Comparison of ENCODE assay signal across 7 mouse cellular contexts in the genomic region with DNA sequence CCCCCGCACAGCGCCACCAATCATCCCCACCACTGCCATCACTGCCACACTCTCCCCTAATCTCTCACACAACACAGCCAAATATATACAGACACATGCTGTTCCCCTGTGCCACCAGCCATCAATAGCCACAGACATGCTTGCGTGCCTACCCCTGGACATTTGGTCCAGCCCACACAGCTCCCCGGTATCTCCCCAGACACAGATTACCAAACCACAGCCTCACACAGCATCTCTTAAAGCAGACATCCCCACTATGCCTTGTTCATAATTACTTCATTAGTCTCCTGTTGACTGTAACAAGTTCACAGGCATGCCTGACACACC. TPM values are rescaled to one million over a fixed set of nuclear protein-coding genes. Genes with fewer than 3 reads are reported as not detected.
DNase-seq lines count a peak whose midpoint lies in the region; ATAC-seq and TF ChIP-seq lines count a peak whose summit lies in the region.

No protein-coding gene starts in this region.

- intact Hi-C loops in left cerebral cortex, postnatal 10 days (cut with DNase I), result loop anchor here (5.0 kb wide), 1 partner anchor 106 kb away; no protein-coding TSS in a partner anchor

- no peak for ATAC-seq in lung, embryonic 14.5 days (ENCODE audit: insufficient read depth)
- ATAC-seq in embryonic facial prominence, embryonic 15.5 days (ENCODE audit: insufficient number of reproducible peaks, low FRiP score, low TSS enrichment, low read depth), result no peak
- ATAC-seq in hindbrain, embryonic 15.5 days (ENCODE audit: low FRiP score, low read depth), result no peak
- no peak for ATAC-seq in midbrain, postnatal 0 days (ENCODE audit: low FRiP score)
- no peak for ATAC-seq in inflammation-experienced regulatory T-cells, adult 6 months

- H3K4me2 ChIP-seq in lung, embryonic 14.5 days, result peak overlapping the region; percentile 31
- peak overlapping the region; percentile 37; the same call in 1 of the 2 replicates for H3K4me2 ChIP-seq in embryonic facial prominence, embryonic 15.5 days (replicated peaks)
- H3K4me2 ChIP-seq in hindbrain, embryonic 15.5 days, result no peak overlapping the region
- H3K4me2 ChIP-seq in midbrain, postnatal 0 days (ENCODE audit: low read depth, low read length, poor library complexity, severe bottlenecking), result no peak overlapping the region

- no peaks in the 10 kb centered on the region for H3K27me3 ChIP-seq in lung, embryonic 14.5 days (ENCODE audit: insufficient read depth, low read length)
- no peaks in the 10 kb centered on the region for H3K27me3 ChIP-seq in embryonic facial prominence, embryonic 15.5 days
- H3K27me3 ChIP-seq in hindbrain, embryonic 15.5 days, result no peaks in the 10 kb centered on the region
- H3K27me3 ChIP-seq in midbrain, postnatal 0 days (ENCODE audit: insufficient read depth, low read length), result no peaks in the 10 kb centered on the region

- H3K9me3 ChIP-seq in lung, embryonic 14.5 days (ENCODE audit: low read depth, low read length), result no peaks in the 10 kb centered on the region
- no peaks in the 10 kb centered on the region for H3K9me3 ChIP-seq in embryonic facial prominence, embryonic 15.5 days (replicated peaks)
- no peaks in the 10 kb centered on the region for H3K9me3 ChIP-seq in hindbrain, embryonic 15.5 days
- H3K9me3 ChIP-seq in midbrain, postnatal 0 days (ENCODE audit: low read length), result no peaks in the 10 kb centered on the region

- no peak overlapping the region for H3K4me3 ChIP-seq in lung, embryonic 14.5 days (ENCODE audit: low read depth, low read length)
- H3K4me3 ChIP-seq in embryonic facial prominence, embryonic 15.5 days (replicated peaks), result no peak overlapping the region
- no peak overlapping the region for H3K4me3 ChIP-seq in hindbrain, embryonic 15.5 days
- no peak overlapping the region for H3K4me3 ChIP-seq in midbrain, postnatal 0 days (ENCODE audit: low read depth, low read length)

- no peak for DNase-seq in lung, embryonic 14.5 days
- no peak for DNase-seq in lung, postnatal 25 days (ENCODE audit: low spot score)
- DNase-seq in midbrain, postnatal 0 days (ENCODE audit: low spot score), result no peak
- DNase-seq in left cerebral cortex, postnatal 10 days (ENCODE audit: extremely low spot score in 1 of 2, low spot score in 2 of 2), result no peak

- H3K9ac ChIP-seq in lung, embryonic 14.5 days, result no peak overlapping the region
- no peak overlapping the region for H3K9ac ChIP-seq in embryonic facial prominence, embryonic 15.5 days
- H3K9ac ChIP-seq in hindbrain, embryonic 15.5 days, result no peak overlapping the region
- no peak overlapping the region; the same call in 1 of the 2 replicates for H3K9ac ChIP-seq in midbrain, postnatal 0 days (replicated peaks; ENCODE audit: low read length, poor library complexity, severe bottlenecking)

- peak overlapping the region; percentile 95 for H3K27ac ChIP-seq in lung, embryonic 14.5 days (ENCODE audit: low read depth)
- H3K27ac ChIP-seq in embryonic facial prominence, embryonic 15.5 days (replicated peaks), result peak overlapping the region; percentile 95
- H3K27ac ChIP-seq in hindbrain, embryonic 15.5 days (replicated peaks), result peak overlapping the region; percentile 87
- H3K27ac ChIP-seq in midbrain, postnatal 0 days (ENCODE audit: low read depth, low read length), result peak overlapping the region; percentile 57; the same call in 1 of the 2 replicates

- peaks cover 74% of the 10 kb centered on the region for H3K4me1 ChIP-seq in lung, embryonic 14.5 days (ENCODE audit: insufficient read depth)
- H3K4me1 ChIP-seq in embryonic facial prominence, embryonic 15.5 days, result peaks cover 85% of the 10 kb centered on the region
- peaks cover 74% of the 10 kb centered on the region for H3K4me1 ChIP-seq in hindbrain, embryonic 15.5 days (replicated peaks)
- peaks cover 33% of the 10 kb centered on the region for H3K4me1 ChIP-seq in midbrain, postnatal 0 days (ENCODE audit: insufficient read depth, low read length)

- 0 out of 2 replicates have a peak, but pooled peaks have one; percentile 7 for TF ChIP-seq CTCF in lung, embryonic 14.5 days (IDR thresholded peaks at IDR 0.05; ENCODE audit: low read depth)
- no peak for TF ChIP-seq CTCF in midbrain, postnatal 0 days (IDR thresholded peaks at IDR 0.05)

- 33% methylated on average over 4 of the region's 4 CpGs for WGBS in lung, embryonic 14.5 days
- WGBS in embryonic facial prominence, embryonic 15.5 days, result 48% methylated on average over 4 of the region's 4 CpGs
- 44% methylated on average over 4 of the region's 4 CpGs for WGBS in hindbrain, embryonic 15.5 days
- WGBS in midbrain, postnatal 0 days, result 63% methylated on average over 4 of the region's 4 CpGs

- H3K36me3 ChIP-seq in lung, embryonic 14.5 days (ENCODE audit: insufficient read depth), result no peaks in the 10 kb centered on the region
- no peaks in the 10 kb centered on the region for H3K36me3 ChIP-seq in embryonic facial prominence, embryonic 15.5 days
- H3K36me3 ChIP-seq in hindbrain, embryonic 15.5 days, result no peaks in the 10 kb centered on the region
- H3K36me3 ChIP-seq in midbrain, postnatal 0 days (ENCODE audit: insufficient read depth, low read length), result no peaks in the 10 kb centered on the region

RNA-seq across cellular contexts. Expression of gene Wasf2, which starts 38.9 kb away (rescaled TPM):
- polyA plus RNA-seq in lung, embryonic 14.5 days (2014; fragmentation: Nextera tagmentation; extraction: Ambion mirVana), result 96.3 and 101 TPM in 2 replicates
- 116 and 118 TPM in 2 replicates for polyA plus RNA-seq in embryonic facial prominence, embryonic 15.5 days (2015; fragmentation: Nextera tagmentation; extraction: Ambion mirVana)
- 30.3 and 31.1 TPM in 2 replicates for polyA plus RNA-seq in hindbrain, embryonic 15.5 days (2015; fragmentation: Nextera tagmentation; extraction: Ambion mirVana)
- 18.3 and 19.6 TPM in 2 replicates for total RNA-seq in midbrain, postnatal 0 days (2014; rRNA removed)
- polyA plus RNA-seq in midbrain, postnatal 0 days (2015; fragmentation: Nextera tagmentation; extraction: Ambion mirVana), result 19.1 and 26.0 TPM in 2 replicates
- 100 to 1,000 TPM in 1 of 3 experiments, 10 to 100 TPM in 2; 70.4 to 110 (median 79.7) TPM for polyA plus RNA-seq in inflammation-experienced regulatory T-cells, adult 6 months (2017; shearing (Covaris generic))
- total RNA-seq in left cerebral cortex, postnatal 10 days (2021), result 10 to 100 TPM; 23.9 to 38.5 TPM

Comparison
In these comparisons a context has a peak if more than half of its experiments do, and no peak if none do; other contexts are left out.
1. H3K4me2 ChIP-seq: peak in lung, embryonic 14.5 days (single experiment) and embryonic facial prominence, embryonic 15.5 days (single experiment); none in hindbrain, embryonic 15.5 days (single experiment) and midbrain, postnatal 0 days (single experiment).
2. Peak in every context shown above with its lines, with median percentiles within 50 percentile points of each other: H3K27ac ChIP-seq.